ENCODE assay signal across 8 mouse cellular contexts in the genomic region with DNA sequence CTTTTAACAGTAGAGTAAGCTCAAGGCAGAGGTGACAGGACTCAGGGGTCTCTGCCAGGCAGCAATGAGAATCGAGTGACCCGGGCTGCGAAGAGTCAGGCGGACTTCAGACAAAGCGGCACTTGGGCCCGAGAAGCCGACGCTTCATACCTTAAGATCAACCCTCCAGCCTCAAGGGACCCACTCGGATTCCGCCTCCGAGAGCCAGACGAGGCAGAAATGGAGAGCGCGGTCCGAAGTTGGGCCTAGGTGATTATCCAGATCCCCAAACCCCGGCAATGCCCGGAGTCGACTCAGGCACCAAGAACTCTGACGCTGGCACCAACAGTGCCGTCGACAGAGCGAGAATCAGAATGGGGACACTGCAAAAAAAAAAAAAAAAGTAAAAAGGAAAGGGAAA. TPM values are rescaled to one million over a fixed set of nuclear protein-coding genes. Genes with fewer than 3 reads are reported as not detected.
DNase-seq lines count a peak whose midpoint lies in the region; ATAC-seq and TF ChIP-seq lines count a peak whose summit lies in the region.

No protein-coding gene starts in this region.

- no peak for DNase-seq in liver, adult 2 months (ENCODE audit: extremely low read depth, low read depth, low spot score)
- DNase-seq in liver, result no peak
- no peak for DNase-seq in forebrain, postnatal 0 days
- DNase-seq in liver, embryonic 13.5 days, result no peak
- DNase-seq in urinary bladder, postnatal 25 days (ENCODE audit: low spot score), result no peak
- no peak for DNase-seq in adrenal gland, postnatal 10 days

- no peak overlapping the region for H3K27ac ChIP-seq in liver, adult 2 months (replicated peaks; ENCODE audit: insufficient read depth, low read depth, low read length)
- peak overlapping the region; percentile 80 for H3K27ac ChIP-seq in forebrain, postnatal 0 days (ENCODE audit: low read depth, low read length)
- peak overlapping the region; percentile 80 for H3K27ac ChIP-seq in liver, embryonic 13.5 days
- H3K27ac ChIP-seq in small intestine, adult 2 months (ENCODE audit: insufficient read depth, low read depth, low read length), result no peak overlapping the region

- no peaks in the 10 kb centered on the region; the same call in 1 of the 2 replicates for H3K79me2 ChIP-seq in liver, adult 2 months (ENCODE audit: control insufficient read depth, insufficient read depth, low read length)

- H3K9me3 ChIP-seq in forebrain, postnatal 0 days (ENCODE audit: low read length), result no peaks in the 10 kb centered on the region
- H3K9me3 ChIP-seq in liver, embryonic 13.5 days (replicated peaks), result no peaks in the 10 kb centered on the region

- peak overlapping the region; percentile 80 for H3K9ac ChIP-seq in liver, adult 2 months (ENCODE audit: low read depth, low read length)
- H3K9ac ChIP-seq in forebrain, postnatal 0 days, result peak overlapping the region; percentile 71
- H3K9ac ChIP-seq in liver, embryonic 13.5 days, result peak overlapping the region; percentile 88

- no peaks in the 10 kb centered on the region; the same call in 1 of the 2 replicates for H3K36me3 ChIP-seq in liver, adult 2 months (ENCODE audit: control insufficient read depth, insufficient read depth, low read length)
- H3K36me3 ChIP-seq in forebrain, postnatal 0 days (ENCODE audit: insufficient read depth), result peaks cover 12% of the 10 kb centered on the region
- H3K36me3 ChIP-seq in liver, embryonic 13.5 days, result peaks cover 18% of the 10 kb centered on the region
- peaks cover 2% of the 10 kb centered on the region for H3K36me3 ChIP-seq in small intestine, adult 2 months (ENCODE audit: control insufficient read depth, insufficient read depth, low read length)

- peak overlapping the region; percentile 67 for H3K4me2 ChIP-seq in forebrain, postnatal 0 days (ENCODE audit: low read depth)
- H3K4me2 ChIP-seq in liver, embryonic 13.5 days, result peak overlapping the region; percentile 79

- under 1% methylated on average over 22 of the region's 22 CpGs for WGBS in liver, adult 2 months
- 1% methylated on average over 22 of the region's 22 CpGs for WGBS in forebrain, postnatal 0 days
- WGBS in liver, embryonic 13.5 days (ENCODE audit: insufficient replicate concordance), result under 1% methylated on average over 22 of the region's 22 CpGs
- under 1% methylated on average over 22 of the region's 22 CpGs for WGBS in small intestine, adult 2 months

- H3K27me3 ChIP-seq in liver, adult 2 months (ENCODE audit: control insufficient read depth, insufficient read depth, low read length), result no peaks in the 10 kb centered on the region
- H3K27me3 ChIP-seq in forebrain, postnatal 0 days (ENCODE audit: insufficient read depth, low read length), result no peaks in the 10 kb centered on the region
- H3K27me3 ChIP-seq in liver, embryonic 13.5 days, result no peaks in the 10 kb centered on the region
- H3K27me3 ChIP-seq in small intestine, adult 2 months (ENCODE audit: control insufficient read depth, insufficient read depth, low read length), result no peaks in the 10 kb centered on the region

- peak; percentile 64 for ATAC-seq in common myeloid progenitor, adult 5-6 weeks (replicated peaks; ENCODE audit: low read depth, poor library complexity, severe bottlenecking)
- peak; percentile 48 for ATAC-seq in forebrain, postnatal 0 days
- ATAC-seq in liver, embryonic 13.5 days (ENCODE audit: low read depth), result peak; percentile 65

- peak overlapping the region; percentile 94 for H3K4me3 ChIP-seq in liver, adult 2 months (ENCODE audit: insufficient read depth, low read depth, low read length)
- H3K4me3 ChIP-seq in forebrain, postnatal 0 days (ENCODE audit: low read depth, low read length), result peak overlapping the region; percentile 66
- H3K4me3 ChIP-seq in liver, embryonic 13.5 days (replicated peaks), result peak overlapping the region; percentile 75
- H3K4me3 ChIP-seq in small intestine, adult 2 months (ENCODE audit: low read depth, low read length), result peak overlapping the region; percentile 91

- no peak for TF ChIP-seq CTCF in liver, adult 2 months (IDR thresholded peaks at IDR 0.05; ENCODE audit: low read depth, low read length)
- TF ChIP-seq CTCF in forebrain, postnatal 0 days (IDR thresholded peaks at IDR 0.05; ENCODE audit: low read depth), result no peak
- no peak for TF ChIP-seq CTCF in small intestine, adult 2 months (IDR thresholded peaks at IDR 0.05; ENCODE audit: extremely low read depth, insufficient read length, insufficient replicate concordance, low read depth, low read length)

- peaks cover 3% of the 10 kb centered on the region; the same call in 1 of the 2 replicates for H3K4me1 ChIP-seq in liver, adult 2 months (ENCODE audit: control insufficient read depth, insufficient read depth, low read length)
- H3K4me1 ChIP-seq in forebrain, postnatal 0 days (ENCODE audit: insufficient read depth), result peaks cover 11% of the 10 kb centered on the region; the same call in 1 of the 2 replicates
- H3K4me1 ChIP-seq in liver, embryonic 13.5 days (replicated peaks), result peaks cover 20% of the 10 kb centered on the region
- H3K4me1 ChIP-seq in small intestine, adult 2 months (ENCODE audit: control insufficient read depth, insufficient read depth, insufficient read length, low read length), result no peaks in the 10 kb centered on the region; the same call in 1 of the 2 replicates

- TF ChIP-seq POLR2A in liver, adult 2 months (IDR thresholded peaks at IDR 0.05; ENCODE audit: extremely low read depth, insufficient read depth, low read length), result no peak
- no peak for TF ChIP-seq POLR2A in small intestine, adult 2 months (IDR thresholded peaks at IDR 0.05; ENCODE audit: low read depth, low read length)

RNA-seq across cellular contexts. Expression of a gene that starts 0.3 kb away (rescaled TPM):
- total RNA-seq in liver, adult 2 months (2014; rRNA removed), result 3.2 and 3.7 TPM in 2 replicates
- 2.0 and 3.4 TPM in 2 replicates for polyA plus RNA-seq in liver, adult 2 months (2012; rRNA removed)
- 35.7 and 38.1 TPM in 2 replicates for total RNA-seq in common myeloid progenitor, adult 5-6 weeks (2017)
- 37.2 and 43.7 TPM in 2 replicates for total RNA-seq in forebrain, postnatal 0 days (2014; rRNA removed)
- polyA plus RNA-seq in forebrain, postnatal 0 days (2015; fragmentation: Nextera tagmentation; extraction: Ambion mirVana), result 9.1 and 12.0 TPM in 2 replicates
- polyA plus RNA-seq in liver, embryonic 13.5 days (2015; fragmentation: Nextera tagmentation; extraction: Ambion mirVana), result 13.7 and 18.4 TPM in 2 replicates
- polyA plus RNA-seq in small intestine, adult 2 months (2012; rRNA removed), result 1.4 and 1.9 TPM in 2 replicates
- 10 to 100 TPM; 15.7 to 21.0 TPM for total RNA-seq in adrenal gland, postnatal 10 days (2021)

RNA-seq across cellular contexts. Expression of a gene that starts 56.1 kb away (rescaled TPM):
- 2.0 and 2.2 TPM in 2 replicates for total RNA-seq in liver, adult 2 months (2014; rRNA removed)
- 0.17 and 0.31 TPM in 2 replicates for polyA plus RNA-seq in liver, adult 2 months (2012; rRNA removed)
- total RNA-seq in common myeloid progenitor, adult 5-6 weeks (2017), result 30.9 and 31.6 TPM in 2 replicates
- total RNA-seq in forebrain, postnatal 0 days (2014; rRNA removed), result 1.8 and 3.4 TPM in 2 replicates
- polyA plus RNA-seq in forebrain, postnatal 0 days (2015; fragmentation: Nextera tagmentation; extraction: Ambion mirVana), result 0.99 and 1.2 TPM in 2 replicates
- 7.4 and 8.0 TPM in 2 replicates for polyA plus RNA-seq in liver, embryonic 13.5 days (2015; fragmentation: Nextera tagmentation; extraction: Ambion mirVana)
- 0.06 and 0.33 TPM in 2 replicates for polyA plus RNA-seq in small intestine, adult 2 months (2012; rRNA removed)
- 1 to 10 TPM; 3.7 to 4.8 TPM for total RNA-seq in adrenal gland, postnatal 10 days (2021)

Comparison
In these comparisons a context has a peak if more than half of its experiments do, and no peak if none do; other contexts are left out.
1. H3K27ac ChIP-seq: peak in forebrain, postnatal 0 days (single experiment) and liver, embryonic 13.5 days (single experiment); none in liver, adult 2 months (single experiment) and small intestine, adult 2 months (single experiment).
2. Peak in every context shown above with its lines, with median percentiles within 50 percentile points of each other: H3K4me3 ChIP-seq, H3K9ac ChIP-seq and ATAC-seq.